Mouse (Mus musculus): ENCODE data around the gene 1700030K09Rik. TPM values are rescaled to one million over a fixed set of nuclear protein-coding genes. Genes with fewer than 3 reads are reported as not detected.
A peak's percentile ranks its signal among the peaks of the same experiment; 100 is the strongest.

1700030K09Rik gene
- total RNA-seq, 2 experiments from 2014 or later = 3.5 to 4.2 TPM

- no peak for DNase-seq (ENCODE audit: low spot score)
Measured at GRCm38 (mm10) chr8:72504637-72505314, 61.1 kb downstream of the 1700030K09Rik start.

GRCm38 (mm10) chr8:72507505-72507904 is 63.8 kb downstream of the 1700030K09Rik start:
- DNase-seq (ENCODE audit: low spot score) = no peak

Small RNA genes lying within 50 kb of the gene (microRNA-seq; reads per million reads assigned to microRNA genes)
- 7.5 reads per million, percentile 19 among the genes with 10 or more reads in this experiment for gene Mir7068

Other genes starting within 250 kb of the 1700030K09Rik start
- not detected for gene Cib3, start 231.0 kb upstream of the 1700030K09Rik start, total RNA-seq (2021)
- gene Gm11034, start 230.2 kb upstream of the 1700030K09Rik start, total RNA-seq (2021) = not detected
- gene Fam32a, start 224.2 kb upstream of the 1700030K09Rik start, total RNA-seq (2021) = 1 to 10 TPM; 7.3 to 9.4 TPM
- 10 to 100 TPM; 20.9 to 21.8 TPM for gene Ap1m1, start 203.9 kb upstream of the 1700030K09Rik start, total RNA-seq (2021)
- 1 to 10 TPM; 1.8 to 3.4 TPM for gene Gm10282, start 138.6 kb upstream of the 1700030K09Rik start, total RNA-seq (2021)
- 10 to 100 TPM; 22.5 to 37.9 TPM for gene Klf2, start 124.8 kb upstream of the 1700030K09Rik start, total RNA-seq (2021)
- gene Eps15l1, start 22.4 kb upstream of the 1700030K09Rik start, total RNA-seq (2021) = 10 to 100 TPM; 21.9 to 22.5 TPM
- gene Calr3, start within 50 bp of the 1700030K09Rik start, total RNA-seq (2021) = 1 to 10 TPM; 3.5 to 4.7 TPM
- gene Cherp, start 31.3 kb downstream of the 1700030K09Rik start, total RNA-seq (2021) = 10 to 100 TPM; 21.2 to 22.6 TPM
- gene Slc35e1, start 48.7 kb downstream of the 1700030K09Rik start, total RNA-seq (2021) = 10 to 100 TPM; 48.0 to 51.1 TPM
- gene Med26, start 104.4 kb downstream of the 1700030K09Rik start, total RNA-seq (2021) = 10 to 100 TPM in 1 of 2 experiments, 1 to 10 TPM in 1; 7.4 to 15.8 TPM
- 10 to 100 TPM; 61.8 to 61.9 TPM for gene Smim7, start 127.2 kb downstream of the 1700030K09Rik start, total RNA-seq (2021)
- gene Tmem38a, start 128.2 kb downstream of the 1700030K09Rik start, total RNA-seq (2021) = 1,000 to 10,000 TPM; 1,126 to 1,216 TPM
- under 1 TPM; 0.97 to 0.98 TPM for gene Nwd1, start 202.8 kb downstream of the 1700030K09Rik start, total RNA-seq (2021)